ENCODE assay signal across 25 mouse cellular contexts in genomic region chr19:15003596-15003995, GRCm38 (mm10).
"Had no signal": no experiment of that assay in that cellular context is flagged by ENCODE, and none has a peak within 500 bp of the region (broad histone marks: within the 10 kb centered on the region; RNA-seq: fewer than 3 reads in every experiment).

No protein-coding gene starts in this region.

- H3K4me2 ChIP-seq: heart, embryonic 12.5 days; hindbrain, embryonic 12.5 days; hindbrain, embryonic 14.5 days; intestine, embryonic 15.5 days; limb, embryonic 12.5 days; liver, embryonic 11.5 days had no signal

- H3K36me3 ChIP-seq: heart, embryonic 10.5 days; heart, embryonic 12.5 days; hindbrain, embryonic 10.5 days; hindbrain, embryonic 12.5 days; intestine, embryonic 15.5 days; limb, embryonic 10.5 days; limb, embryonic 12.5 days had no signal

- ATAC-seq: hindbrain, embryonic 16.5 days; inflammation-experienced regulatory T-cells, adult 6 months; intestine, embryonic 15.5 days; intestine, postnatal 0 days had no signal

- H3K9ac ChIP-seq: heart, embryonic 12.5 days; hindbrain, embryonic 12.5 days; hindbrain, embryonic 14.5 days; intestine, embryonic 15.5 days; limb, embryonic 12.5 days had no signal

- H3K27me3 ChIP-seq: heart, embryonic 12.5 days; hindbrain, embryonic 12.5 days; intestine, embryonic 15.5 days; limb, embryonic 12.5 days had no signal

- H3K4me3 ChIP-seq: heart, embryonic 10.5 days; heart, embryonic 12.5 days; hindbrain, embryonic 10.5 days; hindbrain, embryonic 12.5 days; intestine, embryonic 15.5 days; layer of hippocampus, adult 2 months; left cerebral cortex, adult 2 months; limb, embryonic 10.5 days; limb, embryonic 12.5 days had no signal

- H3K27ac ChIP-seq: heart, embryonic 10.5 days; hindbrain, embryonic 10.5 days; hindbrain, embryonic 12.5 days; hindbrain, embryonic 14.5 days; intestine, embryonic 15.5 days; layer of hippocampus, adult 2 months; left cerebral cortex, adult 2 months; limb, embryonic 10.5 days; limb, embryonic 12.5 days had no signal

- DNase-seq: gastrocnemius, postnatal 14 days; gastrocnemius, postnatal 36 days; heart, adult 18-20 months; heart, postnatal 10 days; heart, postnatal 4 days; kidney, adult 18-20 months; kidney, adult 8-10 months; kidney, postnatal 10 days; kidney, postnatal 25 days; kidney, postnatal 4 days; liver had no signal

- H3K9me3 ChIP-seq: heart, embryonic 10.5 days; heart, embryonic 12.5 days; hindbrain, embryonic 10.5 days; hindbrain, embryonic 12.5 days; intestine, embryonic 15.5 days; limb, embryonic 10.5 days; limb, embryonic 12.5 days had no signal

- H3K4me1 ChIP-seq: heart, embryonic 10.5 days; heart, embryonic 12.5 days; hindbrain, embryonic 10.5 days; hindbrain, embryonic 12.5 days; intestine, embryonic 15.5 days; limb, embryonic 10.5 days; limb, embryonic 12.5 days had no signal
